Comparison of ENCODE assay signal across 16 mouse cellular contexts in genomic region chr4:16420824-16421223, GRCm38 (mm10).
"Had no signal": no experiment of that assay in that cellular context is flagged by ENCODE, and none has a peak within 500 bp of the region (broad histone marks: within the 10 kb centered on the region; RNA-seq: fewer than 3 reads in every experiment).

No protein-coding gene starts in this region.

- H3K4me3 ChIP-seq: midbrain, embryonic 10.5 days; midbrain, embryonic 12.5 days; myocyte; neural tube, embryonic 13.5 days; neural tube, embryonic 15.5 days had no signal

- H3K4me1 ChIP-seq: midbrain, embryonic 10.5 days; midbrain, embryonic 12.5 days; neural tube, embryonic 13.5 days; neural tube, embryonic 15.5 days had no signal

- H3K9ac ChIP-seq: lung, embryonic 14.5 days; midbrain, embryonic 12.5 days; neural tube, embryonic 13.5 days; neural tube, embryonic 15.5 days had no signal

- H3K27ac ChIP-seq: midbrain, embryonic 10.5 days; midbrain, embryonic 12.5 days; neural tube, embryonic 13.5 days; neural tube, embryonic 15.5 days had no signal

- H3K36me3 ChIP-seq: midbrain, embryonic 10.5 days; midbrain, embryonic 12.5 days; neural tube, embryonic 13.5 days; neural tube, embryonic 15.5 days had no signal

- H3K27me3 ChIP-seq: midbrain, embryonic 12.5 days; neural tube, embryonic 13.5 days; neural tube, embryonic 15.5 days had no signal

- H3K9me3 ChIP-seq: midbrain, embryonic 10.5 days; midbrain, embryonic 12.5 days; neural tube, embryonic 13.5 days; neural tube, embryonic 15.5 days had no signal

- DNase-seq: lung, adult 18-20 months; lung, embryonic 14.5 days; lung, postnatal 10 days; lung, postnatal 4 days; midbrain, embryonic 14.5 days; right cerebral cortex, postnatal 25 days; right cerebral cortex, postnatal 4 days; spleen, adult 18-20 months; thymus, adult 18-20 months; thymus, postnatal 14 days; thymus, postnatal 36 days had no signal
